Mouse (Mus musculus) skeletal muscle tissue, adult 2 months (tissue): Measurements from ENCODE around the gene Alkbh2.

Experiments used
- DNase-seq: peaks from one replicate; pipeline ENCODE4 v3.0.0-alpha.2; 2012; ENCODE audit warnings: low read depth, low spot score

The Alkbh2 gene

GRCm38 (mm10) chr5:114127374-114128349 lies at the start of gene Alkbh2:
Alkbh2 (minus strand) TSS chr5:114128218.
- DNase-seq, result no peak

GRCm38 (mm10) chr5:114176548-114177400 lies 48.8 kb upstream of the Alkbh2 start:
- DNase-seq, result no peak

- DNase-seq, result peak; percentile 95
Measured at GRCm38 (mm10) chr5:114175596-114176171, 47.7 kb upstream of the Alkbh2 start.

GRCm38 (mm10) chr5:114174639-114175038 lies 46.6 kb upstream of the Alkbh2 start:
- DNase-seq, result peak; percentile 58

GRCm38 (mm10) chr5:114173877-114174581 lies 46.0 kb upstream of the Alkbh2 start:
- DNase-seq, result no peak

- no peak for DNase-seq
Measured at GRCm38 (mm10) chr5:114173458-114173857, 45.4 kb upstream of the Alkbh2 start.

- DNase-seq, result no peak
Measured at GRCm38 (mm10) chr5:114172936-114173335, 44.9 kb upstream of the Alkbh2 start.

- no peak for DNase-seq
Measured at GRCm38 (mm10) chr5:114170345-114170744, 42.3 kb upstream of the Alkbh2 start.

GRCm38 (mm10) chr5:114163117-114163696 lies 35.2 kb upstream of the Alkbh2 start:
- no peak for DNase-seq

GRCm38 (mm10) chr5:114162106-114162815 lies 34.2 kb upstream of the Alkbh2 start:
- no peak for DNase-seq

- DNase-seq, result no peak
Measured at GRCm38 (mm10) chr5:114161424-114161823, 33.4 kb upstream of the Alkbh2 start.

GRCm38 (mm10) chr5:114157236-114157635 lies 29.2 kb upstream of the Alkbh2 start:
- peak; percentile 63 for DNase-seq

- DNase-seq, result peak; percentile 79
Measured at GRCm38 (mm10) chr5:114155168-114155933, 27.3 kb upstream of the Alkbh2 start.

GRCm38 (mm10) chr5:114154765-114155164 lies 26.7 kb upstream of the Alkbh2 start:
- no peak for DNase-seq

- no peak for DNase-seq
Measured at GRCm38 (mm10) chr5:114153490-114153889, 25.5 kb upstream of the Alkbh2 start.

- no peak for DNase-seq
Measured at GRCm38 (mm10) chr5:114152359-114153092, 24.5 kb upstream of the Alkbh2 start.

GRCm38 (mm10) chr5:114147043-114147972 lies 19.3 kb upstream of the Alkbh2 start:
- peak; percentile 83 for DNase-seq
